Mouse (Mus musculus) heart, adult 2 months (tissue): Measurements from ENCODE around the gene Palld.

Experiments
- CTCF ChIP-seq: fragments of 200-600 bp; IDR thresholded peaks from 2 replicates; pipeline ENCODE4 v1.8.1; 2022; ENCODE audit warnings: antibody characterized with exemption, mild to moderate bottlenecking, moderate library complexity
- EP300 ChIP-seq: fragments of 200-500 bp; IDR thresholded peaks from 2 replicates; pipeline ENCODE4 v1.6.1; 2011; ENCODE audit warnings: low read depth, low read length, control low read depth; ENCODE audit not compliant: insufficient read depth
- POLR2A ChIP-seq: fragments of 200-500 bp; IDR thresholded peaks from 2 replicates; pipeline ENCODE4 v1.6.1; 2011; ENCODE audit warnings: mild to moderate bottlenecking, low read depth, low read length, control low read depth; ENCODE audit not compliant: insufficient read depth

- TF ChIP-seq CTCF (no peak), POLR2A (peak; percentile 28; the same call in 1 of the 2 replicates), EP300 (no peak)
Measured at GRCm38 (mm10) chr8:61778194-61778593, 124.3 kb downstream of the Palld start.
